Mouse (Mus musculus): Measurements from ENCODE around the gene Ier2. TPM values are rescaled to one million over a fixed set of nuclear protein-coding genes. Genes with fewer than 3 reads are reported as not detected.
A peak's percentile ranks its signal among the peaks of the same experiment; 100 is the strongest.

The Ier2 gene
- polyA plus RNA-seq, 1 experiment from 2014 or later = 82.8 TPM

- H3K27ac ChIP-seq (replicated peaks) = no peak overlapping the region
- WGBS = 65% methylated on average over 9 of the region's 9 CpGs
- TF ChIP-seq CTCF (IDR thresholded peaks at IDR 0.05; ENCODE audit: low read depth) = no peak
- TF ChIP-seq EP300 (optimal IDR thresholded peaks at IDR 0.05) = no peak
- H3K9me3 ChIP-seq (ENCODE audit: control insufficient read depth, low read length) = no peaks in the 10 kb centered on the region
- DNase-seq (ENCODE audit: low spot score) = no peak
- H3K36me3 ChIP-seq (ENCODE audit: control insufficient read depth, insufficient read depth, low read length) = no peaks in the 10 kb centered on the region
- H3K9ac ChIP-seq (ENCODE audit: low read length) = no peak overlapping the region
- ATAC-seq (ENCODE audit: low FRiP score, low TSS enrichment) = no peak
- no peak overlapping the region for H3K4me3 ChIP-seq (ENCODE audit: low read depth, low read length)
- no peak overlapping the region for H3K4me2 ChIP-seq (replicated peaks; ENCODE audit: low read depth)
- peaks cover 7% of the 10 kb centered on the region; the same call in 1 of the 2 replicates for H3K4me1 ChIP-seq (replicated peaks; ENCODE audit: control insufficient read depth, insufficient read depth)
- H3K27me3 ChIP-seq (ENCODE audit: control insufficient read depth, insufficient read depth, low read length) = no peaks in the 10 kb centered on the region
Measured at GRCm38 (mm10) chr8:84653092-84653631, 9.5 kb downstream of the Ier2 start.

GRCm38 (mm10) chr8:84650213-84650612, 12.4 kb downstream of the Ier2 start:
- peak overlapping the region; percentile 40; the same call in 1 of the 2 replicates for H3K27ac ChIP-seq (replicated peaks)
- peak; percentile 63 for ATAC-seq (ENCODE audit: low FRiP score, low TSS enrichment)
- H3K9ac ChIP-seq (ENCODE audit: low read length) = no peak overlapping the region
- TF ChIP-seq EP300 (optimal IDR thresholded peaks at IDR 0.05) (no peak), CTCF (IDR thresholded peaks at IDR 0.05; ENCODE audit: low read depth) (no peak)
- H3K4me3 ChIP-seq (ENCODE audit: low read depth, low read length) = no peak overlapping the region
- WGBS = 41% methylated on average over 3 of the region's 3 CpGs
- no peaks in the 10 kb centered on the region for H3K4me1 ChIP-seq (replicated peaks; ENCODE audit: control insufficient read depth, insufficient read depth)
- H3K9me3 ChIP-seq (ENCODE audit: control insufficient read depth, low read length) = no peaks in the 10 kb centered on the region
- no peaks in the 10 kb centered on the region for H3K36me3 ChIP-seq (ENCODE audit: control insufficient read depth, insufficient read depth, low read length)
- DNase-seq (ENCODE audit: low spot score) = peak; percentile 31
- no peaks in the 10 kb centered on the region for H3K27me3 ChIP-seq (ENCODE audit: control insufficient read depth, insufficient read depth, low read length)
- H3K4me2 ChIP-seq (replicated peaks; ENCODE audit: low read depth) = no peak overlapping the region

- Histone ChIP-seq H3K27ac (replicated peaks) (no peak overlapping the region), H3K36me3 (ENCODE audit: control insufficient read depth, insufficient read depth, low read length) (no peaks in the 10 kb centered on the region), H3K27me3 (ENCODE audit: control insufficient read depth, insufficient read depth, low read length) (no peaks in the 10 kb centered on the region), H3K9me3 (ENCODE audit: control insufficient read depth, low read length) (no peaks in the 10 kb centered on the region), H3K9ac (ENCODE audit: low read length) (no peak overlapping the region), H3K4me2 (replicated peaks; ENCODE audit: low read depth) (peak overlapping the region; percentile 15; the same call in 1 of the 2 replicates), H3K4me1 (replicated peaks; ENCODE audit: control insufficient read depth, insufficient read depth) (no peaks in the 10 kb centered on the region), H3K4me3 (ENCODE audit: low read depth, low read length) (no peak overlapping the region)
- DNase-seq (ENCODE audit: low spot score) (peak; percentile 57), ATAC-seq (ENCODE audit: low FRiP score, low TSS enrichment) (peak; percentile 52)
- TF ChIP-seq CTCF (IDR thresholded peaks at IDR 0.05; ENCODE audit: low read depth) (peak; percentile 31), EP300 (optimal IDR thresholded peaks at IDR 0.05) (no peak)
- WGBS = 4% methylated on average over 14 of the region's 14 CpGs
Measured at GRCm38 (mm10) chr8:84647461-84647901, 15.2 kb downstream of the Ier2 start.

- Histone ChIP-seq H3K4me3 (ENCODE audit: low read depth, low read length) (no peak overlapping the region), H3K9ac (ENCODE audit: low read length) (no peak overlapping the region), H3K4me1 (replicated peaks; ENCODE audit: control insufficient read depth, insufficient read depth) (no peaks in the 10 kb centered on the region), H3K27me3 (ENCODE audit: control insufficient read depth, insufficient read depth, low read length) (no peaks in the 10 kb centered on the region), H3K4me2 (replicated peaks; ENCODE audit: low read depth) (no peak overlapping the region), H3K27ac (replicated peaks) (no peak overlapping the region), H3K9me3 (ENCODE audit: control insufficient read depth, low read length) (no peaks in the 10 kb centered on the region), H3K36me3 (ENCODE audit: control insufficient read depth, insufficient read depth, low read length) (no peaks in the 10 kb centered on the region)
- DNase-seq (ENCODE audit: low spot score) (no peak), ATAC-seq (ENCODE audit: low FRiP score, low TSS enrichment) (no peak)
- TF ChIP-seq EP300 (optimal IDR thresholded peaks at IDR 0.05) (no peak), CTCF (IDR thresholded peaks at IDR 0.05; ENCODE audit: low read depth) (peak; percentile 48)
- WGBS = 52% methylated on average over 6 of the region's 6 CpGs
Measured at GRCm38 (mm10) chr8:84646800-84647199, 15.9 kb downstream of the Ier2 start.

- H3K36me3 ChIP-seq (ENCODE audit: control insufficient read depth, insufficient read depth, low read length) = no peaks in the 10 kb centered on the region
- H3K4me1 ChIP-seq (replicated peaks; ENCODE audit: control insufficient read depth, insufficient read depth) = no peaks in the 10 kb centered on the region
- no peak overlapping the region for H3K27ac ChIP-seq (replicated peaks)
- no peak for DNase-seq (ENCODE audit: low spot score)
- no peaks in the 10 kb centered on the region for H3K9me3 ChIP-seq (ENCODE audit: control insufficient read depth, low read length)
- no peak overlapping the region for H3K4me2 ChIP-seq (replicated peaks; ENCODE audit: low read depth)
- no peaks in the 10 kb centered on the region for H3K27me3 ChIP-seq (ENCODE audit: control insufficient read depth, insufficient read depth, low read length)
- H3K4me3 ChIP-seq (ENCODE audit: low read depth, low read length) = no peak overlapping the region
- no peak for TF ChIP-seq EP300 (optimal IDR thresholded peaks at IDR 0.05)
- TF ChIP-seq CTCF (IDR thresholded peaks at IDR 0.05; ENCODE audit: low read depth) = no peak
- WGBS = 61% methylated on average over 5 of the region's 5 CpGs
- H3K9ac ChIP-seq (ENCODE audit: low read length) = no peak overlapping the region
- no peak for ATAC-seq (ENCODE audit: low FRiP score, low TSS enrichment)
Measured at GRCm38 (mm10) chr8:84643019-84643418, 19.6 kb downstream of the Ier2 start.

- TF ChIP-seq CTCF (IDR thresholded peaks at IDR 0.05; ENCODE audit: low read depth) (peak; percentile 35; the same call in 1 of the 2 replicates), EP300 (optimal IDR thresholded peaks at IDR 0.05) (no peak)
- no peak overlapping the region for H3K27ac ChIP-seq (replicated peaks)
- no peak overlapping the region for H3K4me2 ChIP-seq (replicated peaks; ENCODE audit: low read depth)
- WGBS = 72% methylated on average over 1 of the region's 1 CpGs
- H3K9me3 ChIP-seq (ENCODE audit: control insufficient read depth, low read length) = no peaks in the 10 kb centered on the region
- no peaks in the 10 kb centered on the region for H3K4me1 ChIP-seq (replicated peaks; ENCODE audit: control insufficient read depth, insufficient read depth)
- DNase-seq (ENCODE audit: low spot score) (no peak), ATAC-seq (ENCODE audit: low FRiP score, low TSS enrichment) (no peak)
- no peaks in the 10 kb centered on the region for H3K36me3 ChIP-seq (ENCODE audit: control insufficient read depth, insufficient read depth, low read length)
- H3K9ac ChIP-seq (ENCODE audit: low read length) = no peak overlapping the region
- H3K4me3 ChIP-seq (ENCODE audit: low read depth, low read length) = no peak overlapping the region
- H3K27me3 ChIP-seq (ENCODE audit: control insufficient read depth, insufficient read depth, low read length) = no peaks in the 10 kb centered on the region
Measured at GRCm38 (mm10) chr8:84641578-84642361, 20.9 kb downstream of the Ier2 start.
